Mouse (Mus musculus) midbrain, embryonic 16.5 days (tissue): ENCODE measurements around the gene Gm3642. TPM values are rescaled to one million over a fixed set of nuclear protein-coding genes. Genes with fewer than 3 reads are reported as not detected.
"Not testable (repeated sequence)": the region's sequence is repeated elsewhere in the genome, so short reads cannot be mapped to it uniquely, and the experiment has no call there.

Source experiments
- ATAC-seq: fragments of 200-750 bp; cut with Nextera tagmentation; 2 replicates; pipeline ENCODE4 v1.8.0; 2017; ENCODE audit warnings: moderate TSS enrichment
- H3K27ac ChIP-seq: fragments of 300-500 bp; sonication (generic); 2 replicates; pipeline ENCODE4 v1.5.1; 2014; ENCODE audit warnings: mild to moderate bottlenecking, low read length, mixed read lengths
- H3K27me3 ChIP-seq: fragments of 300-500 bp; sonication (generic); 2 replicates; pipeline ENCODE4 v1.6.1; 2014; ENCODE audit warnings: low read depth, low read length, mixed read lengths; ENCODE audit not compliant: control insufficient read depth, insufficient read depth
- H3K36me3 ChIP-seq: fragments of 300-500 bp; sonication (generic); 2 replicates; pipeline ENCODE4 v1.6.1; 2014; ENCODE audit warnings: mild to moderate bottlenecking, low read length, moderate library complexity, mixed read lengths; ENCODE audit not compliant: control insufficient read depth, insufficient read depth
- H3K4me1 ChIP-seq: fragments of 300-500 bp; sonication (generic); 2 replicates; pipeline ENCODE4 v1.6.1; 2014; ENCODE audit warnings: mild to moderate bottlenecking, low read length, mixed read lengths; ENCODE audit not compliant: control insufficient read depth, insufficient read depth
- H3K4me2 ChIP-seq: fragments of 300-500 bp; sonication (generic); 2 replicates; pipeline ENCODE4 v1.6.1; 2014; ENCODE audit warnings: mild to moderate bottlenecking, low read length, mixed read lengths
- H3K4me3 ChIP-seq: fragments of 300-500 bp; sonication (generic); 2 replicates; pipeline ENCODE4 v1.5.1; 2014; ENCODE audit warnings: low read depth, mild to moderate bottlenecking, low read length, moderate library complexity, mixed read lengths
- H3K9ac ChIP-seq: fragments of 300-500 bp; sonication (generic); 2 replicates; pipeline ENCODE4 v1.6.1; 2014; ENCODE audit warnings: low read depth, low read length, mixed read lengths
- H3K9me3 ChIP-seq: fragments of 300-500 bp; sonication (generic); replicated peaks from 2 replicates; pipeline ENCODE4 v1.6.1; 2014; ENCODE audit warnings: mild to moderate bottlenecking, low read length, mixed read lengths; ENCODE audit not compliant: control insufficient read depth, poor library complexity, severe bottlenecking
- WGBS: fragments of 180-500 bp; shearing (Covaris S2); extraction: QIAGEN DNeasy Blood & Tissue Kit; methylation state at CpG from one replicate; pipeline ENCODE4 v1.1.7; 2014; 5-methylcytosine and 5-hydroxymethylcytosine counted together
- polyA plus RNA-seq: library from polyadenylated mRNA; unstranded; fragments of >200 nt; fragmentation: Nextera tagmentation; extraction: Ambion mirVana; gene quantifications from 2 replicates; pipeline ENCODE4 v1.2.1, GENCODE M21; 2015

Gene Gm3642
- not detected in 2 replicates for polyA plus RNA-seq

GRCm38 (mm10) chr14:6840211-6840610 is at the start of gene Gm3642:
Gene Gm3642, minus strand, starts transcription at chr14:6840311.
- H3K4me3 ChIP-seq, H3K4me1 ChIP-seq, H3K9me3 ChIP-seq, H3K9ac ChIP-seq, H3K27ac ChIP-seq, ATAC-seq, H3K27me3 ChIP-seq, H3K36me3 ChIP-seq, H3K4me2 ChIP-seq: not testable (repeated sequence)
- WGBS = no CpG with 5 or more reads among the region's 3 CpGs

- not testable (repeated sequence) for H3K27ac ChIP-seq, H3K27me3 ChIP-seq, H3K4me1 ChIP-seq, H3K9me3 ChIP-seq, H3K36me3 ChIP-seq, ATAC-seq
- WGBS = 0% methylated on average over 16 of the region's 43 CpGs
- Histone ChIP-seq H3K4me3 (peak within 1 kb of the TSS; percentile 42), H3K9ac (peak within 1 kb of the TSS; percentile 59), H3K4me2 (peak within 1 kb of the TSS; percentile 48)
Observed at GRCm38 (mm10) chr14:6889521-6890012, 49.5 kb upstream of the Gm3642 start, which contains the start of gene Gm3667. Gene Gm3667, minus strand, starts transcription at chr14:6889962.

- H3K27me3 ChIP-seq, H3K9me3 ChIP-seq, H3K27ac ChIP-seq, H3K9ac ChIP-seq, H3K4me1 ChIP-seq, H3K36me3 ChIP-seq, ATAC-seq: not testable (repeated sequence)
- Histone ChIP-seq H3K4me2 (peak overlapping the region; percentile 48), H3K4me3 (peak overlapping the region; percentile 42)
- WGBS = 17% methylated on average over 2 of the region's 5 CpGs
Observed at GRCm38 (mm10) chr14:6888811-6889210, 48.7 kb upstream of the Gm3642 start.

- H3K9me3 ChIP-seq = not testable (repeated sequence)
Observed at GRCm38 (mm10) chr14:6823297-6823696, 16.8 kb downstream of the Gm3642 start.

More at GRCm38 (mm10) chr14:6823297-6823696, 16.8 kb downstream of the Gm3642 start:
- not testable (repeated sequence) for H3K4me2 ChIP-seq, ATAC-seq, H3K4me1 ChIP-seq, H3K27ac ChIP-seq, H3K27me3 ChIP-seq, H3K9ac ChIP-seq, H3K4me3 ChIP-seq, H3K36me3 ChIP-seq
- 96% methylated on average over 3 of the region's 3 CpGs for WGBS

Other genes starting within 250 kb of the Gm3642 start
- gene Gm3629, start 249.7 kb downstream of the Gm3642 start, polyA plus RNA-seq = 0.92 and 1.0 TPM in 2 replicates
- gene Gm3460, start 217.9 kb downstream of the Gm3642 start, polyA plus RNA-seq = 0.35 TPM in 1 of 2 replicates, not detected in the other
- gene Gm10251, start 156.1 kb downstream of the Gm3642 start, polyA plus RNA-seq = not detected in 2 replicates
- gene Gm8050, start 120.1 kb downstream of the Gm3642 start, polyA plus RNA-seq = not detected in 2 replicates
- gene Gm3636, start 98.0 kb downstream of the Gm3642 start, polyA plus RNA-seq = 20.3 and 22.2 TPM in 2 replicates
- not detected in 2 replicates for gene Gm8362, start 65.9 kb downstream of the Gm3642 start, polyA plus RNA-seq
- gene Gm3667, start 49.7 kb upstream of the Gm3642 start, polyA plus RNA-seq = 12.9 and 14.0 TPM in 2 replicates
- gene Gm6356, start 133.5 kb upstream of the Gm3642 start, polyA plus RNA-seq = not detected in 2 replicates
- 4.8 and 6.6 TPM in 2 replicates for gene Gm10406, start 187.1 kb upstream of the Gm3642 start, polyA plus RNA-seq
- not detected in 2 replicates for gene Gm3685, start 204.7 kb upstream of the Gm3642 start, polyA plus RNA-seq